Mouse (Mus musculus) ES-E14 (cell line): ENCODE measurements around the gene Tnfrsf13c. TPM values are rescaled to one million over a fixed set of nuclear protein-coding genes. Genes with fewer than 3 reads are reported as not detected.

Experiments used
- DNase-seq: peaks from one replicate; pipeline ENCODE4 v3.0.0-alpha.2; 2013; ENCODE audit warnings: low read depth, low spot score
- H3K27ac ChIP-seq: 2 replicates; pipeline ENCODE4 v1.5.1; 2012; ENCODE audit warnings: low read depth, mild to moderate bottlenecking, low read length, moderate library complexity, mixed read lengths; ENCODE audit not compliant: poor library complexity, insufficient read depth, severe bottlenecking
- H3K36me3 ChIP-seq: 2 replicates; pipeline ENCODE4 v1.6.1; 2012; ENCODE audit warnings: mild to moderate bottlenecking, low read length, moderate library complexity, mixed read lengths; ENCODE audit not compliant: control insufficient read depth, poor library complexity, insufficient read depth, severe bottlenecking
- H3K4me1 ChIP-seq, 2 experiments: fragments of 150-350 bp in 1 of 2; sonication (generic) in 1 of 2; 2 replicates each; pipeline ENCODE4 v1.6.1; 2012; ENCODE audit warnings: low read length in 2 of 2, mild to moderate bottlenecking in 1 of 2, mixed read lengths in 1 of 2; ENCODE audit not compliant: control insufficient read depth in 2 of 2, insufficient read depth in 2 of 2, poor library complexity in 1 of 2
- H3K4me3 ChIP-seq, 2 experiments: fragments of 150-350 bp in 1 of 2; sonication (generic) in 1 of 2; 2 replicates each; pipeline ENCODE4 v1.5.1; 2012; ENCODE audit warnings: low read length in 2 of 2, low read depth in 1 of 2, mild to moderate bottlenecking in 1 of 2, mixed read lengths in 1 of 2; ENCODE audit not compliant: insufficient read depth in 1 of 2, poor library complexity in 1 of 2, severe bottlenecking in 1 of 2
- H3K9ac ChIP-seq: 2 replicates; pipeline ENCODE4 v1.6.1; 2012; ENCODE audit warnings: low read depth, mild to moderate bottlenecking, low read length, mixed read lengths; ENCODE audit not compliant: poor library complexity, insufficient read depth, severe bottlenecking
- H3K9me3 ChIP-seq: fragments of 150-350 bp; sonication (generic); 2 replicates; pipeline ENCODE4 v1.6.1; 2012; ENCODE audit warnings: low read depth, mild to moderate bottlenecking, low read length; ENCODE audit not compliant: control insufficient read depth, insufficient read depth
- CHD2 ChIP-seq: IDR thresholded peaks from 2 replicates; pipeline ENCODE4 v1.6.1; 2014; ENCODE audit warnings: mild to moderate bottlenecking, low read depth, low read length, inconsistent platforms
- HCFC1 ChIP-seq: IDR thresholded peaks from 2 replicates; pipeline ENCODE4 v1.6.1; 2012; ENCODE audit warnings: low read length, inconsistent platforms, borderline replicate concordance; ENCODE audit not compliant: insufficient read depth
- MAFK ChIP-seq: IDR thresholded peaks from 2 replicates; pipeline ENCODE4 v1.6.1; 2014; ENCODE audit warnings: mild to moderate bottlenecking, low read depth, low read length, inconsistent platforms; ENCODE audit not compliant: insufficient read depth
- ZC3H11A ChIP-seq: IDR thresholded peaks from 2 replicates; pipeline ENCODE4 v1.6.1; 2012; ENCODE audit warnings: low read depth, mild to moderate bottlenecking, inconsistent platforms, low read length, borderline replicate concordance
- ZNF384 ChIP-seq: IDR thresholded peaks from 2 replicates; pipeline ENCODE4 v1.6.1; 2012; ENCODE audit warnings: low read depth, low read length, inconsistent platforms
- in situ Hi-C, 2 experiments: fragments of 600-800 bp; cut with MboI; formaldehyde crosslinking; loops; one replicate each; pipeline ENCODE4 v1.15.1; 2025; ENCODE audit warnings: low sequenced_read_pairs in 2 of 2, inconsistent platforms in 1 of 2; ENCODE audit not compliant: unreplicated experiment in 2 of 2
- total RNA-seq: library from RNA; depleted of rRNA; stranded (reverse); fragments of 300-350 nt; gene quantifications from 2 replicates; pipeline ENCODE4 v1.2.3, GENCODE M21; 2012

Tnfrsf13c gene
- total RNA-seq, 1 experiment = 2.3 TPM

- Histone ChIP-seq H3K4me1 (peaks cover 6 to 47% of the 10 kb centered on the region in 2 experiments; a peak in 3 of 4 replicates), H3K27ac (no peak overlapping the region), H3K4me3 (no peak overlapping the region), H3K9ac (no peak overlapping the region), H3K36me3 (no peaks in the 10 kb centered on the region), H3K9me3 (no peaks in the 10 kb centered on the region)
- TF ChIP-seq HCFC1 = no peak
- TF ChIP-seq MAFK = no peak
- TF ChIP-seq ZNF384 = no peak
- no peak for TF ChIP-seq CHD2
- no peak for TF ChIP-seq ZC3H11A
- in situ Hi-C loops = no loop called here
- DNase-seq = no peak
These were observed 6.2 kb downstream of the Tnfrsf13c start for GRCm38 (mm10) chr15:82217980-82218379.

- no peak for TF ChIP-seq ZC3H11A
- no peak for TF ChIP-seq MAFK
- no peak for TF ChIP-seq ZNF384
- no peak for TF ChIP-seq HCFC1
- TF ChIP-seq CHD2 = no peak
- Histone ChIP-seq H3K4me3 (no peak overlapping the region), H3K27ac (no peak overlapping the region)
These were observed 7.1 kb downstream of the Tnfrsf13c start for GRCm38 (mm10) chr15:82217039-82217438.

GRCm38 (mm10) chr15:82216142-82216827 lies 7.9 kb downstream of the Tnfrsf13c start:
- Histone ChIP-seq H3K9me3 (no peaks in the 10 kb centered on the region), H3K27ac (no peak overlapping the region), H3K9ac (no peak overlapping the region), H3K4me1 (peaks cover 8 to 44% of the 10 kb centered on the region in 2 experiments; a peak in 3 of 4 replicates), H3K36me3 (no peaks in the 10 kb centered on the region), H3K4me3 (peak overlapping the region in 1 of 2 experiments; percentile 11; a peak in 1 of 4 replicates)
- in situ Hi-C loops = no loop called here
- DNase-seq = no peak
- TF ChIP-seq MAFK (no peak), CHD2 (no peak), ZNF384 (no peak), ZC3H11A (no peak), HCFC1 (no peak)

More at GRCm38 (mm10) chr15:82217039-82217438, 7.1 kb downstream of the Tnfrsf13c start:
- DNase-seq = no peak
- no peaks in the 10 kb centered on the region for H3K36me3 ChIP-seq
- H3K4me1 ChIP-seq = peaks cover 6 to 45% of the 10 kb centered on the region in 2 experiments; a peak in 3 of 4 replicates
- H3K9me3 ChIP-seq = no peaks in the 10 kb centered on the region
- in situ Hi-C loops = no loop called here
- no peak overlapping the region for H3K9ac ChIP-seq

- in situ Hi-C loops = no loop called here
- peaks cover 8 to 37% of the 10 kb centered on the region in 2 experiments; a peak in 3 of 4 replicates for H3K4me1 ChIP-seq
These were observed 8.7 kb downstream of the Tnfrsf13c start for GRCm38 (mm10) chr15:82215332-82216046.

More at GRCm38 (mm10) chr15:82215332-82216046, 8.7 kb downstream of the Tnfrsf13c start:
- no peak overlapping the region for H3K4me3 ChIP-seq
- no peaks in the 10 kb centered on the region for H3K36me3 ChIP-seq
- no peak for DNase-seq
- no peak overlapping the region for H3K9ac ChIP-seq
- H3K27ac ChIP-seq = no peak overlapping the region
- no peaks in the 10 kb centered on the region for H3K9me3 ChIP-seq
- TF ChIP-seq ZC3H11A (no peak), ZNF384 (no peak), HCFC1 (no peak), CHD2 (no peak), MAFK (no peak)
